Mouse (Mus musculus) urinary bladder, adult 2 months (tissue): ENCODE measurements around the gene Vmn2r74. TPM values are rescaled to one million over a fixed set of nuclear protein-coding genes. Genes with fewer than 3 reads are reported as not detected.

Source experiments
- DNase-seq: peaks from one replicate; pipeline ENCODE4 v3.0.0; 2022; ENCODE audit warnings: low spot score
- polyA plus RNA-seq: library from polyadenylated mRNA; depleted of rRNA; stranded (reverse); fragments of >200 nt; gene quantifications from 2 replicates; pipeline ENCODE4 v1.2.3, GENCODE M21; 2012; rRNA removed

The Vmn2r74 gene
- polyA plus RNA-seq: not detected in 2 replicates

DNA sequence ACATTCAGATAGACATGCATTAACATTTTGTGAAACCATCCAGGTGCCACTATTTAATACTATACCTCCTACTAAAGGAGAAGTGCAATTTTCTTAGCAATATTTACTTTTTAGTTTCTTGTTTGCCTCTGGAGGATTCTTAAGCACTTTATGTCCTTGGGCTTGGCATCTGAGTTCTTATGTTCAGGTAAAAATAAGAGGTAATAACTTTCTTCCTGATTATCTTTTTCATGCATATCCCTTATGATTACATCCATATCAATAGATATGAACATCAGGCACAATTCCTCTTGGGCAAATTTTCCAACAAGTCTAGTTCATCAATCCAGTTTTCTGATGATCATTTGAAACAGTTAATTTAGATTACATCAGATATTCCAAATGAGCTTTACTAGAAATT lies at the start of gene Vmn2r74:
Gene Vmn2r74, minus strand, starts transcription at position 101 of the 400 bp plus-strand sequence.
- no peak for DNase-seq

- no peak for DNase-seq
These were observed 46.1 kb upstream of the Vmn2r74 start for GRCm38 (mm10) chr7:86007533-86007932.

Other genes starting within 250 kb of the Vmn2r74 start
- not detected in 2 replicates for gene Vmn2r72, start 206.5 kb downstream of the Vmn2r74 start, polyA plus RNA-seq
- gene Vmn2r73, start 85.4 kb downstream of the Vmn2r74 start, polyA plus RNA-seq: not detected in 2 replicates
- not detected in 2 replicates for gene Vmn2r75, start 210.1 kb upstream of the Vmn2r74 start, polyA plus RNA-seq